Mouse (Mus musculus): ENCODE data around the gene Calr4. TPM values are rescaled to one million over a fixed set of nuclear protein-coding genes. Genes with fewer than 3 reads are reported as not detected.

The Calr4 gene
- total and polyA plus RNA-seq, 3 experiments = not detected

GRCm38 (mm10) chr4:109195900-109196629 lies 38.2 kb upstream of the Calr4 start:
- no peaks in the 10 kb centered on the region for H3K27me3 ChIP-seq (replicated peaks)
- TF ChIP-seq MAFK (IDR thresholded peaks at IDR 0.05; ENCODE audit: insufficient replicate concordance, low read length) = peak; percentile 77
- no peak for TF ChIP-seq E2F4 (IDR thresholded peaks at IDR 0.05; ENCODE audit: insufficient replicate concordance, low read depth, low read length)
- no peaks in the 10 kb centered on the region for H3K79me2 ChIP-seq (replicated peaks; ENCODE audit: control insufficient read depth, extremely low read depth, insufficient read depth, poor library complexity, severe bottlenecking)
- no peak overlapping the region for H3K27ac ChIP-seq (ENCODE audit: insufficient read depth, low read depth)
- DNase-seq (ENCODE audit: extremely low read depth) = no peak
- no peak overlapping the region for H3K9ac ChIP-seq (ENCODE audit: insufficient read depth, low read depth)
- peaks cover 0 to 4% of the 10 kb centered on the region in 2 experiments; a peak in 1 of 4 replicates for H3K4me1 ChIP-seq (ENCODE audit: control insufficient read depth in 1 of 2, insufficient read depth in 2 of 2)
- no peak overlapping the region for H3K4me2 ChIP-seq (ENCODE audit: insufficient read depth, low read depth, poor library complexity, severe bottlenecking)
- H3K9me3 ChIP-seq (replicated peaks; ENCODE audit: low read length) = no peaks in the 10 kb centered on the region
- no peak overlapping the region for H3K4me3 ChIP-seq (replicated peaks in 1 of 3; ENCODE audit: low read depth in 2 of 3, low read length in 2 of 3, poor library complexity in 1 of 3)
- dilution Hi-C loops (cut with MboI; ENCODE audit: extremely low pct_ligation_motif_present, extremely low pct_unique_long_range_greater_than_20kb, low sequenced_read_pairs) = no loop called here
- peaks cover 0 to 3% of the 10 kb centered on the region in 2 experiments for H3K36me3 ChIP-seq (replicated peaks in 1 of 2; ENCODE audit: control insufficient read depth in 1 of 2, insufficient read depth in 1 of 2, low read length in 1 of 2)
- in situ Hi-C loops (cut with MboI; ENCODE audit: low pct_ligation_motif_present, low pct_unique_long_range_greater_than_20kb, low sequenced_read_pairs) = no loop called here

GRCm38 (mm10) chr4:109199069-109199468 lies 35.2 kb upstream of the Calr4 start:
- Histone ChIP-seq H3K4me1 (ENCODE audit: control insufficient read depth in 1 of 2, insufficient read depth in 2 of 2) (peaks cover 0 to 9% of the 10 kb centered on the region in 2 experiments; a peak in 2 of 4 replicates), H3K27me3 (replicated peaks) (no peaks in the 10 kb centered on the region), H3K9ac (ENCODE audit: insufficient read depth, low read depth) (no peak overlapping the region), H3K4me3 (replicated peaks in 1 of 3; ENCODE audit: low read depth in 2 of 3, low read length in 2 of 3, poor library complexity in 1 of 3) (no peak overlapping the region), H3K4me2 (ENCODE audit: insufficient read depth, low read depth, poor library complexity, severe bottlenecking) (no peak overlapping the region), H3K36me3 (replicated peaks in 1 of 2; ENCODE audit: control insufficient read depth in 1 of 2, insufficient read depth in 1 of 2, low read length in 1 of 2) (peaks cover 0 to 3% of the 10 kb centered on the region in 2 experiments), H3K27ac (ENCODE audit: insufficient read depth, low read depth) (no peak overlapping the region), H3K9me3 (replicated peaks; ENCODE audit: low read length) (no peaks in the 10 kb centered on the region), H3K79me2 (replicated peaks; ENCODE audit: control insufficient read depth, extremely low read depth, insufficient read depth, poor library complexity, severe bottlenecking) (no peaks in the 10 kb centered on the region)
- in situ Hi-C loops (cut with MboI; ENCODE audit: low pct_ligation_motif_present, low pct_unique_long_range_greater_than_20kb, low sequenced_read_pairs) (no loop called here), dilution Hi-C loops (cut with MboI; ENCODE audit: extremely low pct_ligation_motif_present, extremely low pct_unique_long_range_greater_than_20kb, low sequenced_read_pairs) (no loop called here)
- no peak for TF ChIP-seq BHLHE40 (IDR thresholded peaks at IDR 0.05; ENCODE audit: low read depth, low read length)
- TF ChIP-seq MAX (IDR thresholded peaks at IDR 0.05; ENCODE audit: low read length) = no peak
- no peak for TF ChIP-seq MEF2A (IDR thresholded peaks at IDR 0.05; ENCODE audit: borderline replicate concordance, low read depth, low read length)
- TF ChIP-seq CHD1 (IDR thresholded peaks at IDR 0.05; ENCODE audit: low read depth, low read length) = no peak
- no peak for TF ChIP-seq EP300 (IDR thresholded peaks at IDR 0.05; ENCODE audit: low read length)
- no peak for TF ChIP-seq JUND (conservative IDR thresholded peaks at IDR 0.05; ENCODE audit: low read depth, low read length)
- no peak for TF ChIP-seq RCOR1 (conservative IDR thresholded peaks at IDR 0.05; ENCODE audit: low read depth, low read length)
- no peak for TF ChIP-seq ELF1 (IDR thresholded peaks at IDR 0.05; ENCODE audit: low read depth, low read length)
- no peak for TF ChIP-seq IRF4 (IDR thresholded peaks at IDR 0.05; ENCODE audit: low read depth, low read length)
- TF ChIP-seq CHD2 (IDR thresholded peaks at IDR 0.05; ENCODE audit: low read length) = no peak
- TF ChIP-seq HCFC1 (IDR thresholded peaks at IDR 0.05; ENCODE audit: low read depth, low read length) = no peak
- TF ChIP-seq E2F4 (IDR thresholded peaks at IDR 0.05; ENCODE audit: insufficient replicate concordance, low read depth, low read length) = no peak
- no peak for DNase-seq (ENCODE audit: extremely low read depth)
